Mouse (Mus musculus): Measurements from ENCODE around the gene Lpcat2. TPM values are rescaled to one million over a fixed set of nuclear protein-coding genes. Genes with fewer than 3 reads are reported as not detected.
A peak's percentile ranks its signal among the peaks of the same experiment; 100 is the strongest.

The Lpcat2 gene
- total and polyA plus RNA-seq, 2 experiments: 0.82 to 2.7 TPM

GRCm38 (mm10) chr8:92847299-92847698 lies 7.8 kb upstream of the Lpcat2 start:
- no peaks in the 10 kb centered on the region for H3K4me1 ChIP-seq (ENCODE audit: control insufficient read depth, insufficient read depth, low read length)
- H3K9ac ChIP-seq (ENCODE audit: low read depth, low read length): no peak overlapping the region
- 27% methylated on average over 9 of the region's 9 CpGs for WGBS
- H3K36me3 ChIP-seq (ENCODE audit: control insufficient read depth, insufficient read depth, low read length): no peaks in the 10 kb centered on the region
- no peak for TF ChIP-seq POLR2A (IDR thresholded peaks at IDR 0.05; ENCODE audit: extremely low read depth, insufficient read depth, low read length)
- no peak for TF ChIP-seq CTCF (IDR thresholded peaks at IDR 0.05; ENCODE audit: low read depth, low read length)
- no peaks in the 10 kb centered on the region for H3K79me2 ChIP-seq (ENCODE audit: control insufficient read depth, insufficient read depth, low read length)
- H3K27me3 ChIP-seq (ENCODE audit: control insufficient read depth, insufficient read depth, low read length): no peaks in the 10 kb centered on the region
- no peak overlapping the region for H3K4me3 ChIP-seq (ENCODE audit: insufficient read depth, low read depth, low read length)
- no peak for DNase-seq (ENCODE audit: extremely low read depth, low read depth, low spot score)
- H3K27ac ChIP-seq (replicated peaks; ENCODE audit: insufficient read depth, low read depth, low read length): no peak overlapping the region

- Histone ChIP-seq H3K36me3 (ENCODE audit: control insufficient read depth, insufficient read depth, low read length) (no peaks in the 10 kb centered on the region), H3K27me3 (ENCODE audit: control insufficient read depth, insufficient read depth, low read length) (no peaks in the 10 kb centered on the region), H3K79me2 (ENCODE audit: control insufficient read depth, insufficient read depth, low read length) (no peaks in the 10 kb centered on the region), H3K9ac (ENCODE audit: low read depth, low read length) (no peak overlapping the region), H3K27ac (replicated peaks; ENCODE audit: insufficient read depth, low read depth, low read length) (no peak overlapping the region), H3K4me3 (ENCODE audit: insufficient read depth, low read depth, low read length) (no peak overlapping the region), H3K4me1 (ENCODE audit: control insufficient read depth, insufficient read depth, low read length) (no peaks in the 10 kb centered on the region)
- no peak for DNase-seq (ENCODE audit: extremely low read depth, low read depth, low spot score)
- WGBS: 73% methylated on average over 6 of the region's 6 CpGs
- no peak for TF ChIP-seq CTCF (IDR thresholded peaks at IDR 0.05; ENCODE audit: low read depth, low read length)
- TF ChIP-seq POLR2A (IDR thresholded peaks at IDR 0.05; ENCODE audit: extremely low read depth, insufficient read depth, low read length): no peak
Observed at GRCm38 (mm10) chr8:92849261-92849660, 5.9 kb upstream of the Lpcat2 start.

GRCm38 (mm10) chr8:92850239-92850638 lies 4.9 kb upstream of the Lpcat2 start:
- DNase-seq (ENCODE audit: extremely low read depth, low read depth, low spot score): peak; percentile 52
- Histone ChIP-seq H3K4me1 (ENCODE audit: control insufficient read depth, insufficient read depth, low read length) (no peaks in the 10 kb centered on the region), H3K36me3 (ENCODE audit: control insufficient read depth, insufficient read depth, low read length) (no peaks in the 10 kb centered on the region), H3K27ac (replicated peaks; ENCODE audit: insufficient read depth, low read depth, low read length) (no peak overlapping the region), H3K79me2 (ENCODE audit: control insufficient read depth, insufficient read depth, low read length) (no peaks in the 10 kb centered on the region), H3K27me3 (ENCODE audit: control insufficient read depth, insufficient read depth, low read length) (no peaks in the 10 kb centered on the region), H3K4me3 (ENCODE audit: insufficient read depth, low read depth, low read length) (no peak overlapping the region), H3K9ac (ENCODE audit: low read depth, low read length) (no peak overlapping the region)
- TF ChIP-seq CTCF (IDR thresholded peaks at IDR 0.05; ENCODE audit: low read depth, low read length) (no peak), POLR2A (IDR thresholded peaks at IDR 0.05; ENCODE audit: extremely low read depth, insufficient read depth, low read length) (no peak)
- WGBS: 47% methylated on average over 4 of the region's 4 CpGs

- 0 out of 2 replicates have a peak, but pooled peaks cover 4% of the 10 kb centered on the region for H3K27me3 ChIP-seq (ENCODE audit: control insufficient read depth, insufficient read depth, low read length)
- 84% methylated on average over 3 of the region's 3 CpGs for WGBS
- TF ChIP-seq CTCF (IDR thresholded peaks at IDR 0.05; ENCODE audit: low read depth, low read length) (no peak), POLR2A (IDR thresholded peaks at IDR 0.05; ENCODE audit: extremely low read depth, insufficient read depth, low read length) (no peak)
- H3K36me3 ChIP-seq (ENCODE audit: control insufficient read depth, insufficient read depth, low read length): no peaks in the 10 kb centered on the region
- no peak overlapping the region for H3K9ac ChIP-seq (ENCODE audit: low read depth, low read length)
- H3K79me2 ChIP-seq (ENCODE audit: control insufficient read depth, insufficient read depth, low read length): no peaks in the 10 kb centered on the region
- H3K27ac ChIP-seq (replicated peaks; ENCODE audit: insufficient read depth, low read depth, low read length): no peak overlapping the region
- no peak for DNase-seq (ENCODE audit: extremely low read depth, low read depth, low spot score)
- no peak overlapping the region for H3K4me3 ChIP-seq (ENCODE audit: insufficient read depth, low read depth, low read length)
- H3K4me1 ChIP-seq (ENCODE audit: control insufficient read depth, insufficient read depth, low read length): peaks cover 2% of the 10 kb centered on the region; the same call in 1 of the 2 replicates
Observed at GRCm38 (mm10) chr8:92851381-92851780, 3.8 kb upstream of the Lpcat2 start.

- H3K4me3 ChIP-seq (ENCODE audit: insufficient read depth, low read depth, low read length): no peak overlapping the region
- H3K27me3 ChIP-seq (ENCODE audit: control insufficient read depth, insufficient read depth, low read length): 0 out of 2 replicates have a peak, but pooled peaks cover 4% of the 10 kb centered on the region
- no peak overlapping the region for H3K9ac ChIP-seq (ENCODE audit: low read depth, low read length)
- DNase-seq (ENCODE audit: extremely low read depth, low read depth, low spot score): peak; percentile 40
- 56% methylated on average over 18 of the region's 18 CpGs for WGBS
- TF ChIP-seq POLR2A (IDR thresholded peaks at IDR 0.05; ENCODE audit: extremely low read depth, insufficient read depth, low read length) (no peak), CTCF (IDR thresholded peaks at IDR 0.05; ENCODE audit: low read depth, low read length) (no peak)
- H3K4me1 ChIP-seq (ENCODE audit: control insufficient read depth, insufficient read depth, low read length): peaks cover 2% of the 10 kb centered on the region; the same call in 1 of the 2 replicates
- no peaks in the 10 kb centered on the region for H3K36me3 ChIP-seq (ENCODE audit: control insufficient read depth, insufficient read depth, low read length)
- peak overlapping the region; percentile 38; the same call in 1 of the 2 replicates for H3K27ac ChIP-seq (replicated peaks; ENCODE audit: insufficient read depth, low read depth, low read length)
- no peaks in the 10 kb centered on the region for H3K79me2 ChIP-seq (ENCODE audit: control insufficient read depth, insufficient read depth, low read length)
Observed at GRCm38 (mm10) chr8:92853188-92853983, 1.8 kb upstream of the Lpcat2 start.

GRCm38 (mm10) chr8:92854673-92855072 lies 466 bp upstream of the Lpcat2 start:
- Histone ChIP-seq H3K27ac (replicated peaks; ENCODE audit: insufficient read depth, low read depth, low read length) (0 out of 2 replicates have a peak overlapping the region, but pooled peaks have one; percentile 5), H3K4me1 (ENCODE audit: control insufficient read depth, insufficient read depth, low read length) (peaks cover 2% of the 10 kb centered on the region; the same call in 1 of the 2 replicates), H3K9ac (ENCODE audit: low read depth, low read length) (no peak overlapping the region), H3K36me3 (ENCODE audit: control insufficient read depth, insufficient read depth, low read length) (no peaks in the 10 kb centered on the region), H3K4me3 (ENCODE audit: insufficient read depth, low read depth, low read length) (no peak overlapping the region), H3K27me3 (ENCODE audit: control insufficient read depth, insufficient read depth, low read length) (0 out of 2 replicates have a peak, but pooled peaks cover 4% of the 10 kb centered on the region), H3K79me2 (ENCODE audit: control insufficient read depth, insufficient read depth, low read length) (no peaks in the 10 kb centered on the region)
- no peak for TF ChIP-seq CTCF (IDR thresholded peaks at IDR 0.05; ENCODE audit: low read depth, low read length)
- no peak for TF ChIP-seq POLR2A (IDR thresholded peaks at IDR 0.05; ENCODE audit: extremely low read depth, insufficient read depth, low read length)
- 84% methylated on average over 3 of the region's 3 CpGs for WGBS
- peak; percentile 23 for DNase-seq (ENCODE audit: extremely low read depth, low read depth, low spot score)
